Mouse (Mus musculus): ENCODE data around the gene Slco2a1.

- TF ChIP-seq CTCF (IDR thresholded peaks at IDR 0.05; ENCODE audit: control insufficient read depth, insufficient read depth, insufficient replicate concordance, low read depth, low read length), result no peak
- TF ChIP-seq POLR2A (IDR thresholded peaks at IDR 0.05; ENCODE audit: control insufficient read depth, low read depth, low read length), result no peak
Observed at GRCm38 (mm10) chr9:103108943-103109670, 120.6 kb downstream of the Slco2a1 start.
